Mouse (Mus musculus) myocyte (in vitro differentiated cells): ENCODE data around the gene Mcoln1. TPM values are rescaled to one million over a fixed set of nuclear protein-coding genes. Genes with fewer than 3 reads are reported as not detected.

ENCODE experiments used
- H3K27me3 ChIP-seq: one replicate; pipeline ENCODE4 v1.6.1; 2011; ENCODE audit not compliant: control insufficient read depth, insufficient read depth, insufficient read length
- H3K36me3 ChIP-seq: one replicate; pipeline ENCODE4 v1.6.1; 2011; ENCODE audit not compliant: control insufficient read depth, insufficient read depth
- H3K4me2 ChIP-seq: one replicate; pipeline ENCODE4 v1.6.1; 2011; ENCODE audit warnings: low read depth, control low read depth
- H3K4me3 ChIP-seq: one replicate; pipeline ENCODE4 v1.5.1; 2011; ENCODE audit warnings: mild to moderate bottlenecking, control low read depth, moderate library complexity
- H3K79me2 ChIP-seq: one replicate; pipeline ENCODE4 v1.6.1; 2011; ENCODE audit not compliant: control insufficient read depth, insufficient read depth
- H3ac ChIP-seq: one replicate; pipeline ENCODE4 v1.6.1; 2011; ENCODE audit not compliant: control insufficient read depth, insufficient read length
- CEBPB ChIP-seq: IDR thresholded peaks from 2 replicates; pipeline ENCODE4 v1.6.1; 2011; ENCODE audit warnings: mild to moderate bottlenecking, moderate library complexity; ENCODE audit not compliant: poor library complexity, insufficient read depth, severe bottlenecking
- E2F4 ChIP-seq: IDR thresholded peaks from one replicate; pipeline ENCODE4 v1.6.1; 2011; ENCODE audit warnings: mild to moderate bottlenecking, control low read depth, moderate library complexity; ENCODE audit not compliant: insufficient read depth
- MAX ChIP-seq: IDR thresholded peaks from one replicate; pipeline ENCODE4 v1.6.1; 2011; ENCODE audit warnings: low read depth, mild to moderate bottlenecking, control low read depth
- MYOD1 ChIP-seq, 3 experiments: IDR thresholded peaks; one replicate each; pipeline ENCODE4 v1.6.1; 2011; ENCODE audit warnings: control low read depth in 2 of 3, low read depth in 2 of 3, mild to moderate bottlenecking in 2 of 3, moderate library complexity in 1 of 3; ENCODE audit not compliant: insufficient read length in 2 of 3, control insufficient read depth in 1 of 3
- MYOG ChIP-seq, 3 experiments: IDR thresholded peaks; one replicate each; pipeline ENCODE4 v1.6.1; 2011; ENCODE audit warnings: control low read depth in 2 of 3, low read depth in 2 of 3, mild to moderate bottlenecking in 2 of 3; ENCODE audit not compliant: insufficient read length in 2 of 3, control insufficient read depth in 1 of 3, insufficient read depth in 1 of 3
- POLR2A ChIP-seq: IDR thresholded peaks from one replicate; pipeline ENCODE4 v1.6.1; 2011; ENCODE audit warnings: low read depth, mild to moderate bottlenecking, control low read depth, moderate library complexity; ENCODE audit not compliant: insufficient read length
- POLR2AphosphoS2 ChIP-seq: IDR thresholded peaks from one replicate; pipeline ENCODE4 v1.6.1; 2011; ENCODE audit warnings: low read depth, control low read depth; ENCODE audit not compliant: insufficient read length
- REST ChIP-seq: IDR thresholded peaks from one replicate; pipeline ENCODE4 v1.6.1; 2011; ENCODE audit warnings: mild to moderate bottlenecking, control low read depth, moderate library complexity; ENCODE audit not compliant: insufficient read depth, insufficient read length
- SRF ChIP-seq: IDR thresholded peaks from one replicate; pipeline ENCODE4 v1.6.1; 2011; ENCODE audit warnings: low read depth; ENCODE audit not compliant: control insufficient read depth, insufficient read length
- TCF12 ChIP-seq: IDR thresholded peaks from one replicate; pipeline ENCODE4 v1.6.1; 2011; ENCODE audit warnings: mild to moderate bottlenecking, control low read depth; ENCODE audit not compliant: poor library complexity, insufficient read depth, severe bottlenecking
- TCF3 ChIP-seq: IDR thresholded peaks from one replicate; pipeline ENCODE4 v1.6.1; 2011; ENCODE audit warnings: low read depth, control low read depth; ENCODE audit not compliant: insufficient read length
- USF1 ChIP-seq: IDR thresholded peaks from one replicate; pipeline ENCODE4 v1.6.1; 2011; ENCODE audit warnings: low read depth, mild to moderate bottlenecking, control low read depth, moderate library complexity
- polyA plus RNA-seq: library from polyadenylated mRNA; unstranded; fragments of >200 nt; fragmentation: generic; extraction: Trizol; gene quantifications from one replicate; pipeline ENCODE4 v1.2.1, GENCODE M21; 2012; ENCODE audit warnings: missing spikeins

Mcoln1 gene
- polyA plus RNA-seq, 1 experiment, result 44.1 TPM

GRCm38 (mm10) chr8:3536053-3536841, 36.0 kb downstream of the Mcoln1 start:
- Histone ChIP-seq H3K4me2 (no peak overlapping the region), H3ac (no peak overlapping the region), H3K36me3 (no peaks in the 10 kb centered on the region), H3K4me3 (no peak overlapping the region), H3K27me3 (no peaks in the 10 kb centered on the region), H3K79me2 (no peaks in the 10 kb centered on the region)
- no peak for TF ChIP-seq POLR2AphosphoS2
- TF ChIP-seq POLR2A, result no peak
- TF ChIP-seq MYOD1 (IDR thresholded peaks at IDR 0.05; ENCODE audit: control insufficient read depth in 1 of 3, insufficient read length in 2 of 3, low read depth in 2 of 3), result no peak
- no peak for TF ChIP-seq USF1
- no peak for TF ChIP-seq TCF3
- TF ChIP-seq MYOG (IDR thresholded peaks at IDR 0.05; ENCODE audit: control insufficient read depth in 1 of 3, insufficient read depth in 1 of 3, insufficient read length in 2 of 3, low read depth in 2 of 3), result no peak
- no peak for TF ChIP-seq TCF12
- no peak for TF ChIP-seq E2F4
- TF ChIP-seq REST, result no peak
- TF ChIP-seq SRF, result no peak
- no peak for TF ChIP-seq CEBPB

- TF ChIP-seq TCF3, result no peak
- no peak for TF ChIP-seq MAX
- TF ChIP-seq TCF12, result no peak
- TF ChIP-seq USF1, result no peak
- TF ChIP-seq MYOG (IDR thresholded peaks at IDR 0.05; ENCODE audit: control insufficient read depth in 1 of 3, insufficient read depth in 1 of 3, insufficient read length in 2 of 3, low read depth in 2 of 3), result no peak
- TF ChIP-seq POLR2A, result no peak
- TF ChIP-seq CEBPB, result no peak
- H3K36me3 ChIP-seq, result no peaks in the 10 kb centered on the region
These were observed 36.7 kb downstream of the Mcoln1 start for GRCm38 (mm10) chr8:3536940-3537339.

GRCm38 (mm10) chr8:3537666-3538065, 37.4 kb downstream of the Mcoln1 start:
- no peak for TF ChIP-seq MAX
- no peak for TF ChIP-seq MYOG (IDR thresholded peaks at IDR 0.05; ENCODE audit: control insufficient read depth in 1 of 3, insufficient read depth in 1 of 3, insufficient read length in 2 of 3, low read depth in 2 of 3)
- no peak for TF ChIP-seq CEBPB
- no peak for TF ChIP-seq USF1
- no peak for TF ChIP-seq E2F4
- TF ChIP-seq TCF3, result no peak
- Histone ChIP-seq H3K27me3 (no peaks in the 10 kb centered on the region), H3K36me3 (no peaks in the 10 kb centered on the region), H3K4me3 (no peak overlapping the region), H3K79me2 (no peaks in the 10 kb centered on the region), H3K4me2 (no peak overlapping the region), H3ac (no peak overlapping the region)

More at GRCm38 (mm10) chr8:3536940-3537339, 36.7 kb downstream of the Mcoln1 start:
- Histone ChIP-seq H3K79me2 (no peaks in the 10 kb centered on the region), H3K4me2 (no peak overlapping the region), H3K27me3 (no peaks in the 10 kb centered on the region), H3ac (no peak overlapping the region), H3K4me3 (no peak overlapping the region)

- no peaks in the 10 kb centered on the region for H3K36me3 ChIP-seq
These were observed 38.9 kb downstream of the Mcoln1 start for GRCm38 (mm10) chr8:3539146-3539545.

GRCm38 (mm10) chr8:3540076-3540475, 39.8 kb downstream of the Mcoln1 start:
- Histone ChIP-seq H3K79me2 (no peaks in the 10 kb centered on the region), H3K4me3 (no peak overlapping the region), H3K4me2 (no peak overlapping the region), H3ac (no peak overlapping the region), H3K27me3 (no peaks in the 10 kb centered on the region), H3K36me3 (no peaks in the 10 kb centered on the region)
- TF ChIP-seq MYOD1 (IDR thresholded peaks at IDR 0.05; ENCODE audit: control insufficient read depth in 1 of 3, insufficient read length in 2 of 3, low read depth in 2 of 3) (no peak), CEBPB (no peak)

More at GRCm38 (mm10) chr8:3539146-3539545, 38.9 kb downstream of the Mcoln1 start:
- H3K4me3 ChIP-seq, result no peak overlapping the region
- H3ac ChIP-seq, result no peak overlapping the region
- no peaks in the 10 kb centered on the region for H3K79me2 ChIP-seq
- no peaks in the 10 kb centered on the region for H3K27me3 ChIP-seq
- TF ChIP-seq E2F4 (no peak), MYOG (IDR thresholded peaks at IDR 0.05; ENCODE audit: control insufficient read depth in 1 of 3, insufficient read depth in 1 of 3, insufficient read length in 2 of 3, low read depth in 2 of 3) (no peak), USF1 (no peak), REST (no peak)
- no peak overlapping the region for H3K4me2 ChIP-seq
